Mouse (Mus musculus) forebrain, embryonic 15.5 days (tissue): Measurements from ENCODE around the gene Rbm8a. TPM values are rescaled to one million over a fixed set of nuclear protein-coding genes. Genes with fewer than 3 reads are reported as not detected.

Experiments used
- ATAC-seq: fragments of 200-750 bp; cut with Nextera tagmentation; replicated peaks from 2 replicates; pipeline ENCODE4 v1.8.0; 2017; ENCODE audit warnings: mild to moderate bottlenecking, moderate TSS enrichment, moderate library complexity
- H3K27ac ChIP-seq: fragments of 300-500 bp; sonication (generic); replicated peaks from 2 replicates; pipeline ENCODE4 v1.5.1; 2015; ENCODE audit warnings: mild to moderate bottlenecking, inconsistent platforms
- H3K27me3 ChIP-seq: fragments of 300-500 bp; sonication (generic); 2 replicates; pipeline ENCODE4 v1.6.1; 2015; ENCODE audit warnings: inconsistent platforms
- H3K36me3 ChIP-seq: fragments of 300-500 bp; sonication (generic); 2 replicates; pipeline ENCODE4 v1.6.1; 2015; ENCODE audit warnings: mild to moderate bottlenecking, inconsistent platforms
- H3K4me1 ChIP-seq: fragments of 300-500 bp; sonication (generic); 2 replicates; pipeline ENCODE4 v1.6.1; 2015; ENCODE audit warnings: inconsistent platforms
- H3K4me2 ChIP-seq: fragments of 300-500 bp; sonication (generic); replicated peaks from 2 replicates; pipeline ENCODE4 v1.6.1; 2015; ENCODE audit warnings: mild to moderate bottlenecking, inconsistent platforms
- H3K4me3 ChIP-seq: fragments of 300-500 bp; sonication (generic); 2 replicates; pipeline ENCODE4 v1.5.1; 2015; ENCODE audit warnings: mild to moderate bottlenecking, inconsistent platforms
- H3K9ac ChIP-seq: fragments of 300-500 bp; sonication (generic); replicated peaks from 2 replicates; pipeline ENCODE4 v1.6.1; 2015; ENCODE audit warnings: mild to moderate bottlenecking, inconsistent platforms
- H3K9me3 ChIP-seq: fragments of 300-500 bp; sonication (generic); 2 replicates; pipeline ENCODE4 v1.6.1; 2016; ENCODE audit warnings: inconsistent platforms
- WGBS: fragments of 180-500 bp; shearing (Covaris S2); methylation state at CpG from one replicate; pipeline ENCODE4 v1.1.7; 2015; ENCODE audit warnings: mixed read lengths; 5-methylcytosine and 5-hydroxymethylcytosine counted together
- polyA plus RNA-seq: library from polyadenylated mRNA; unstranded; fragments of >200 nt; fragmentation: Nextera tagmentation; extraction: Ambion mirVana; gene quantifications from 2 replicates; pipeline ENCODE4 v1.2.1, GENCODE M21; 2015

Gene Rbm8a
- polyA plus RNA-seq, 1 experiment from 2014 or later = 132 TPM

DNA sequence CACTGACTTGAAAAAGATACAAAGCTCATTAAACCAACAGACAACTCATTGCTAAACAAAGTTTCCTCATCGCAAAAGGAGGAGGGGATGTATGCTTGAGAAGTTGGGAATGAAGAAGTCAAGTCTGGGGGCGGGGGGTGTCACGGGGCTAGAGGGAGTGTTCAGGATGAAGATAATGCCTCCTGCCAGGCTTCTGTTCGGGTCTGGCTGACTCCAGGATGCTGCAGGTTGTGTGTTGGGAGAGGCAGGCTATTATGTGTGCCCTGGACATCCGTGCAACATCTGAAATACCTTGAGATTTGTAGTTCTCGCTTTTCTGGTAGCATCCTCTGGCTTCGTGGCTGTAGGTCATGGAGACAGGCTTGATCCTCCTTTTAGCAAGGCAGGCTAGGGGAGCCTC lies 48.7 kb downstream of the Rbm8a start:
- no peak overlapping the region for H3K4me2 ChIP-seq
- no peaks in the 10 kb centered on the region for H3K36me3 ChIP-seq
- no peaks in the 10 kb centered on the region for H3K9me3 ChIP-seq
- H3K4me1 ChIP-seq = peaks cover 6% of the 10 kb centered on the region; the same call in 1 of the 2 replicates
- H3K27ac ChIP-seq = no peak overlapping the region
- 57% methylated on average over 7 of the region's 7 CpGs for WGBS
- ATAC-seq = no peak
- no peak overlapping the region for H3K4me3 ChIP-seq
- no peaks in the 10 kb centered on the region for H3K27me3 ChIP-seq
- no peak overlapping the region for H3K9ac ChIP-seq

DNA sequence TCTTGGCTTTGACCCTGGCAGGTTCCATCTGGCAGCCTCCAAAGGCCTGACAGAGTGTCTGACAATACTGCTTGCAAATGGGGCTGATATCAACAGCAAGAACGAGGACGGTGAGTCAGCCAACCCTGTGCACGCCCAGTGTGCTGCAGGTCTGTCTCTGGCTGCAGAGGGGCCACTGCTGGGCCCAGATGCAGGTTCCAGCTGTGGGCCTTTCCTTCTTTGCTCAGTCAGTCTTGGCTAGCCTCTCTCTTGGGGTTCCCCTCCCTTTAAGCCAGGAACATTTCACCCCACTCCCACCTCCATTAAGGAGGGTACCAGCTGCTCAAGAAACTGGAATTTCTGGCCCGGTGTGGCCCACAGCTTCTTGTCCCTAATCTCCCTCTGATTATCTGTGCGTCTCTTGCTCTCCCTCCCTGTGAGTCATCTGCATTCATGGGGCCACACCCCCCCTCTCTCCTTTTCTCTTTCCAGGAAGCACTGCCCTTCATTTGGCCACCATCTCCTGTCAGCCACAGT lies 49.5 kb downstream of the Rbm8a start:
- Histone ChIP-seq H3K9ac (no peak overlapping the region), H3K27me3 (no peaks in the 10 kb centered on the region), H3K9me3 (no peaks in the 10 kb centered on the region), H3K4me3 (no peak overlapping the region), H3K4me2 (no peak overlapping the region), H3K36me3 (no peaks in the 10 kb centered on the region), H3K4me1 (peaks cover 6% of the 10 kb centered on the region; the same call in 1 of the 2 replicates), H3K27ac (no peak overlapping the region)
- WGBS = 20% methylated on average over 5 of the region's 5 CpGs
- ATAC-seq = no peak

DNA sequence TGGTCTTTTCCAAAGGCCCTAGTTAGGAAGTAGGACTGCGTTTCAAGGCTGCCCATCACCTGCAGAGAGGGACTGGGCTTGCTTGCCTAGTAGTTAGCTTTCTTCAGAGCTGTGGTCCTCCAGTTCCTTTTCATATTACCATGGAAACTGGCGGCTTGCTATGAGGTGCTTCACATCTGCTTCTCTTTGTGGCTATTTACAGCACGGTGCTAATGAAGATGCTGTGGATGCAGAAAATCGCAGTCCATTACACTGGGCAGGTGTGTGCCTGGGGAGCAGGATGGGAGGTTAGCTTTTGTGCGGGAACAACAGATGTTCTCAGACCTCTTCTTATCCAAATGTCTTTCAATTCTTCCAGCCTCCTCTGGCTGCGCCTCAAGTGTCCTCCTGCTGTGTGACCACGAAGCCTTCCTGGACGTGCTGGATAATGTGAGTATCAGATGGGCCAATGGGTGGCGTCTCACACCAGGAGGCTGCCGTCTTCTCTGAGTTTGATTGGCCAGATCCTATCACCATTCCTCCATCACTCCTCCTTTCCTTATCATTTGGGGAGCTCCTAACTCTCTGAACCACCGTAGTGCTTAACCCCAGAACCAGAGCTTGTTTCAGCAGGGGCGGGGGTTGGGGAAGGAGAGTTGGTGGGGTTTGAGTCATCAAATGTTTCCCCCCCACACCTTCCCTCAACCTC lies 50.7 kb downstream of the Rbm8a start:
- Histone ChIP-seq H3K27ac (peak overlapping the region; percentile 3; the same call in 1 of the 2 replicates), H3K9me3 (no peaks in the 10 kb centered on the region), H3K27me3 (no peaks in the 10 kb centered on the region), H3K36me3 (no peaks in the 10 kb centered on the region), H3K4me2 (no peak overlapping the region), H3K4me1 (peaks cover 13% of the 10 kb centered on the region; the same call in 1 of the 2 replicates), H3K4me3 (no peak overlapping the region), H3K9ac (no peak overlapping the region)
- ATAC-seq = peak; percentile 61
- 16% methylated on average over 12 of the region's 12 CpGs for WGBS

Other genes with a start within 250 kb of the Rbm8a start
- gene BC107364, start 177.6 kb upstream of the Rbm8a start, polyA plus RNA-seq = not detected in 2 replicates
- gene Hfe2, start 104.8 kb upstream of the Rbm8a start, polyA plus RNA-seq = 0.43 and 0.82 TPM in 2 replicates
- 68.4 and 69.3 TPM in 2 replicates for gene Txnip, start 72.0 kb upstream of the Rbm8a start, polyA plus RNA-seq
- 0.92 and 2.0 TPM in 2 replicates for gene Gm16253, start 52.9 kb upstream of the Rbm8a start, polyA plus RNA-seq
- gene Polr3gl, start 35.8 kb upstream of the Rbm8a start, polyA plus RNA-seq = 42.4 and 45.3 TPM in 2 replicates
- gene Ankrd34a, start 33.3 kb upstream of the Rbm8a start, polyA plus RNA-seq = 12.5 and 13.4 TPM in 2 replicates
- gene Lix1l, start 28.8 kb upstream of the Rbm8a start, polyA plus RNA-seq = 5.0 and 6.4 TPM in 2 replicates
- gene Pex11b, start 5.4 kb downstream of the Rbm8a start, polyA plus RNA-seq = 57.3 and 58.6 TPM in 2 replicates
- 0.08 TPM in 1 of 2 replicates, not detected in the other for gene Gm42957, start 5.5 kb downstream of the Rbm8a start, polyA plus RNA-seq
- gene Itga10, start 15.7 kb downstream of the Rbm8a start, polyA plus RNA-seq = 0.55 and 0.65 TPM in 2 replicates
- gene Ankrd35, start 40.2 kb downstream of the Rbm8a start, polyA plus RNA-seq = 1.5 and 1.9 TPM in 2 replicates
- 27.4 and 28.9 TPM in 2 replicates for gene Pias3, start 66.5 kb downstream of the Rbm8a start, polyA plus RNA-seq
- 6.8 and 6.9 TPM in 2 replicates for gene Nudt17, start 78.6 kb downstream of the Rbm8a start, polyA plus RNA-seq
- 33.5 and 35.7 TPM in 2 replicates for gene Polr3c, start 97.7 kb downstream of the Rbm8a start, polyA plus RNA-seq
- gene Rnf115, start 97.7 kb downstream of the Rbm8a start, polyA plus RNA-seq = 59.3 and 66.6 TPM in 2 replicates
- gene Pdzk1, start 199.4 kb downstream of the Rbm8a start, polyA plus RNA-seq = 0.11 and 0.15 TPM in 2 replicates
- gene Cd160, start 199.4 kb downstream of the Rbm8a start, polyA plus RNA-seq = 0.11 and 0.19 TPM in 2 replicates